Mouse (Mus musculus): ENCODE measurements around the gene Ocm.

GRCm38 (mm10) chr5:144049881-144050280, 23.4 kb upstream of the Ocm start:
- TF ChIP-seq POLR2A (IDR thresholded peaks at IDR 0.05; ENCODE audit: borderline replicate concordance, low read depth, low read length) (no peak), CTCF (IDR thresholded peaks at IDR 0.05; ENCODE audit: low read depth, low read length) (no peak)
